Mouse (Mus musculus) C2C12 (cell line): ENCODE results near the gene Hrg. TPM values are rescaled to one million over a fixed set of nuclear protein-coding genes. Genes with fewer than 3 reads are reported as not detected.
A peak's percentile ranks its signal among the peaks of the same experiment; 100 is the strongest.
"Not testable (repeated sequence)": the region's sequence is repeated elsewhere in the genome, so short reads cannot be mapped to it uniquely, and the experiment has no call there.

Experiments used
- H3K27me3 ChIP-seq: one replicate; pipeline ENCODE4 v1.6.1; 2011; ENCODE audit not compliant: control insufficient read depth, insufficient read depth, insufficient read length
- H3K36me3 ChIP-seq: one replicate; pipeline ENCODE4 v1.6.1; 2011; ENCODE audit not compliant: control insufficient read depth, insufficient read depth
- H3K4me3 ChIP-seq: one replicate; pipeline ENCODE4 v1.5.1; 2011; ENCODE audit warnings: mild to moderate bottlenecking, control low read depth; ENCODE audit not compliant: poor library complexity, insufficient read depth, severe bottlenecking
- H3K79me2 ChIP-seq: one replicate; pipeline ENCODE4 v1.6.1; 2011; ENCODE audit not compliant: control insufficient read depth, insufficient read depth
- H3K79me3 ChIP-seq: one replicate; pipeline ENCODE4 v1.6.1; 2011; ENCODE audit warnings: low read depth, control low read depth
- H3ac ChIP-seq: one replicate; pipeline ENCODE3; 2011; ENCODE audit warnings: low read depth; ENCODE audit not compliant: control insufficient read depth, insufficient read length
- CEBPB ChIP-seq: IDR thresholded peaks from one replicate; pipeline ENCODE4 v1.6.1; 2011; ENCODE audit warnings: low read depth, mild to moderate bottlenecking, control low read depth, moderate library complexity
- CTCF ChIP-seq: IDR thresholded peaks from one replicate; pipeline ENCODE4 v1.5.1; 2011; ENCODE audit not compliant: control insufficient read depth, insufficient read depth, insufficient read length
- FOSL1 ChIP-seq: IDR thresholded peaks from one replicate; pipeline ENCODE4 v1.8.0; 2011; ENCODE audit warnings: mild to moderate bottlenecking, low read length; ENCODE audit not compliant: poor library complexity, insufficient read depth, severe bottlenecking
- MAX ChIP-seq: IDR thresholded peaks from one replicate; pipeline ENCODE4 v1.6.1; 2011; ENCODE audit warnings: mild to moderate bottlenecking, control low read depth
- MYOD1 ChIP-seq: IDR thresholded peaks from one replicate; pipeline ENCODE4 v1.6.1; 2011; ENCODE audit warnings: low read depth; ENCODE audit not compliant: control insufficient read depth, insufficient read length
- MYOG ChIP-seq: IDR thresholded peaks from one replicate; pipeline ENCODE4 v1.6.1; 2011; ENCODE audit not compliant: control insufficient read depth, insufficient read length; ENCODE audit errors: extremely low read depth
- USF1 ChIP-seq: IDR thresholded peaks from one replicate; pipeline ENCODE4 v1.6.1; 2011; ENCODE audit warnings: low read depth, mild to moderate bottlenecking, control low read depth, moderate library complexity
- polyA plus RNA-seq: library from polyadenylated mRNA; unstranded; fragments of >200 nt; fragmentation: generic; extraction: Trizol; gene quantifications from one replicate; pipeline ENCODE4 v1.2.1, GENCODE M21; 2012; ENCODE audit warnings: missing spikeins

Hrg gene
- polyA plus RNA-seq, 1 experiment = not detected

- no peak for TF ChIP-seq FOSL1
- no peak for TF ChIP-seq CTCF
- no peak for TF ChIP-seq MAX
- TF ChIP-seq MYOD1 = no peak
- no peak for TF ChIP-seq USF1
- no peak for TF ChIP-seq CEBPB
- TF ChIP-seq MYOG = no peak
- Histone ChIP-seq H3K79me2 (no peaks in the 10 kb centered on the region), H3K36me3 (no peaks in the 10 kb centered on the region), H3K27me3 (no peaks in the 10 kb centered on the region), H3ac (no peak overlapping the region), H3K79me3 (no peaks in the 10 kb centered on the region), H3K4me3 (no peak overlapping the region)
These were observed 11.4 kb downstream of the Hrg start for GRCm38 (mm10) chr16:22962256-22962655.

GRCm38 (mm10) chr16:22963293-22963692 is 12.4 kb downstream of the Hrg start:
- Histone ChIP-seq H3K79me3 (no peaks in the 10 kb centered on the region), H3K79me2 (no peaks in the 10 kb centered on the region), H3K36me3 (no peaks in the 10 kb centered on the region), H3K4me3 (no peak overlapping the region), H3ac (no peak overlapping the region), H3K27me3 (no peaks in the 10 kb centered on the region)
- TF ChIP-seq USF1 (no peak), MYOD1 (no peak), FOSL1 (no peak), CTCF (no peak), CEBPB (no peak), MYOG (no peak), MAX (no peak)

- TF ChIP-seq CEBPB (peak; percentile 65), MYOD1 (no peak), MYOG (no peak), MAX (no peak)
These were observed 16.6 kb downstream of the Hrg start for GRCm38 (mm10) chr16:22967383-22968030.

GRCm38 (mm10) chr16:22996951-22997350 is 46.1 kb downstream of the Hrg start:
- not testable (repeated sequence) for H3K4me3 ChIP-seq, H3K79me3 ChIP-seq, H3K27me3 ChIP-seq, H3ac ChIP-seq, H3K36me3 ChIP-seq, H3K79me2 ChIP-seq

More at GRCm38 (mm10) chr16:22967383-22968030, 16.6 kb downstream of the Hrg start:
- Histone ChIP-seq H3K79me2 (no peaks in the 10 kb centered on the region), H3K36me3 (no peaks in the 10 kb centered on the region), H3ac (no peak overlapping the region), H3K27me3 (no peaks in the 10 kb centered on the region), H3K4me3 (no peak overlapping the region), H3K79me3 (no peaks in the 10 kb centered on the region)

Other genes starting within 250 kb of the Hrg start
- gene Crygs, start 139.5 kb upstream of the Hrg start, polyA plus RNA-seq = not detected
- gene Tbccd1, start 93.4 kb upstream of the Hrg start, polyA plus RNA-seq = 9.9 TPM
- gene Dnajb11, start 93.2 kb upstream of the Hrg start, polyA plus RNA-seq = 70.2 TPM
- gene Ahsg, start 59.8 kb upstream of the Hrg start, polyA plus RNA-seq = not detected
- gene Fetub, start 32.7 kb upstream of the Hrg start, polyA plus RNA-seq = 2.3 TPM
- gene Kng2, start 78.4 kb downstream of the Hrg start, polyA plus RNA-seq = not detected
- gene Kng1, start 106.8 kb downstream of the Hrg start, polyA plus RNA-seq = not detected
- gene Eif4a2, start 156.4 kb downstream of the Hrg start, polyA plus RNA-seq = 86.9 TPM
- gene Rfc4, start 176.7 kb downstream of the Hrg start, polyA plus RNA-seq = 39.8 TPM
- gene Adipoq, start 195.5 kb downstream of the Hrg start, polyA plus RNA-seq = not detected